In genomic region chr7:109218977-109219271, GRCm38 (mm10) we compare ENCODE assay signal across 18 mouse cellular contexts. TPM values are rescaled to one million over a fixed set of nuclear protein-coding genes. Genes with fewer than 3 reads are reported as not detected.
DNase-seq lines count a peak whose midpoint lies in the region; ATAC-seq lines count a peak whose summit lies in the region.
"Had no signal": no experiment of that assay in that cellular context is flagged by ENCODE, and none has a peak within 500 bp of the region (broad histone marks: within the 10 kb centered on the region; RNA-seq: fewer than 3 reads in every experiment).

No protein-coding gene starts in this region.

- WGBS in midbrain, embryonic 12.5 days = 13% methylated on average over 5 of the region's 5 CpGs
- WGBS in midbrain, embryonic 15.5 days = 10% methylated on average over 5 of the region's 5 CpGs
- WGBS in hindbrain, embryonic 16.5 days = 20% methylated on average over 5 of the region's 5 CpGs

- peaks cover 21% of the 10 kb centered on the region for H3K4me1 ChIP-seq in midbrain, embryonic 12.5 days
- H3K4me1 ChIP-seq in midbrain, embryonic 15.5 days = peaks cover 2% of the 10 kb centered on the region; the same call in 1 of the 2 replicates
- H3K4me1 ChIP-seq in hindbrain, embryonic 16.5 days (ENCODE audit: control insufficient read depth, insufficient read depth, low read depth, low read length) = peaks cover 3% of the 10 kb centered on the region; the same call in 1 of the 2 replicates

- 0 out of 2 replicates have a peak overlapping the region, but pooled peaks have one; percentile 10 for H3K27ac ChIP-seq in midbrain, embryonic 12.5 days (replicated peaks)
- H3K27ac ChIP-seq in midbrain, embryonic 15.5 days = no peak overlapping the region
- H3K27ac ChIP-seq in hindbrain, embryonic 16.5 days (ENCODE audit: low read depth, low read length) = no peak overlapping the region
- H3K27ac ChIP-seq: embryonic facial prominence, embryonic 12.5 days; heart, embryonic 10.5 days had no signal

- peaks cover 14% of the 10 kb centered on the region; the same call in 1 of the 2 replicates for H3K27me3 ChIP-seq in midbrain, embryonic 12.5 days
- no peaks in the 10 kb centered on the region for H3K27me3 ChIP-seq in midbrain, embryonic 15.5 days (replicated peaks)
- peaks cover 3% of the 10 kb centered on the region; the same call in 1 of the 2 replicates for H3K27me3 ChIP-seq in hindbrain, embryonic 16.5 days (replicated peaks; ENCODE audit: control insufficient read depth, insufficient read depth, low read length)
- H3K27me3 ChIP-seq: embryonic facial prominence, embryonic 12.5 days had no signal

- H3K4me2 ChIP-seq in midbrain, embryonic 12.5 days (replicated peaks) = no peak overlapping the region
- no peak overlapping the region for H3K4me2 ChIP-seq in midbrain, embryonic 15.5 days
- H3K4me2 ChIP-seq in hindbrain, embryonic 16.5 days (ENCODE audit: low read length) = no peak overlapping the region
- H3K4me2 ChIP-seq: embryonic facial prominence, embryonic 12.5 days; liver, embryonic 11.5 days had no signal

- no peaks in the 10 kb centered on the region for H3K9me3 ChIP-seq in midbrain, embryonic 12.5 days
- H3K9me3 ChIP-seq in midbrain, embryonic 15.5 days = no peaks in the 10 kb centered on the region
- no peaks in the 10 kb centered on the region for H3K9me3 ChIP-seq in hindbrain, embryonic 16.5 days (ENCODE audit: control insufficient read depth, low read length)
- H3K9me3 ChIP-seq: embryonic facial prominence, embryonic 12.5 days; heart, embryonic 10.5 days had no signal

- no peak overlapping the region for H3K4me3 ChIP-seq in midbrain, embryonic 12.5 days
- H3K4me3 ChIP-seq in midbrain, embryonic 15.5 days = no peak overlapping the region
- H3K4me3 ChIP-seq in hindbrain, embryonic 16.5 days (ENCODE audit: low read length) = no peak overlapping the region
- H3K4me3 ChIP-seq: embryonic facial prominence, embryonic 12.5 days; heart, embryonic 10.5 days had no signal

- peak; percentile 27 for DNase-seq in embryo, embryonic 10 days (ENCODE audit: low spot score)
- DNase-seq in embryo, embryonic 9.5 days (ENCODE audit: extremely low spot score) = no peak
- no peak for DNase-seq in liver
- DNase-seq in layer of hippocampus, adult 8-10 months (ENCODE audit: low spot score in 2 of 2) = no peak
- DNase-seq in gastrocnemius, adult 18-20 months (ENCODE audit: low spot score) = no peak
- DNase-seq: cerebellum, adult 9-11 months; gastrocnemius, postnatal 10 days; heart, postnatal 36 days; kidney, adult 2 months; right cerebral cortex, postnatal 25 days; thymus, adult 2 months had no signal

- peak; percentile 64 for ATAC-seq in midbrain, embryonic 12.5 days (ENCODE audit: low FRiP score, low read depth)
- ATAC-seq in midbrain, embryonic 15.5 days (replicated peaks) = no peak
- 0 out of 2 replicates have a peak, but pooled peaks have one; percentile 19 for ATAC-seq in hindbrain, embryonic 16.5 days
- ATAC-seq: lung, postnatal 0 days had no signal

- H3K36me3 ChIP-seq in midbrain, embryonic 12.5 days = no peaks in the 10 kb centered on the region
- H3K36me3 ChIP-seq in midbrain, embryonic 15.5 days (replicated peaks) = no peaks in the 10 kb centered on the region
- H3K36me3 ChIP-seq in hindbrain, embryonic 16.5 days (ENCODE audit: control insufficient read depth, insufficient read depth, low read length) = no peaks in the 10 kb centered on the region
- H3K36me3 ChIP-seq: embryonic facial prominence, embryonic 12.5 days; heart, embryonic 10.5 days had no signal

- no peak overlapping the region for H3K9ac ChIP-seq in midbrain, embryonic 12.5 days (replicated peaks)
- H3K9ac ChIP-seq in midbrain, embryonic 15.5 days = no peak overlapping the region
- no peak overlapping the region for H3K9ac ChIP-seq in hindbrain, embryonic 16.5 days (ENCODE audit: low read depth, low read length)
- H3K9ac ChIP-seq: embryonic facial prominence, embryonic 12.5 days had no signal

RNA-seq across cellular contexts. Expression of gene Lmo1, which starts 43.9 kb away (rescaled TPM):
- 149 and 177 TPM in 2 replicates for polyA plus RNA-seq in midbrain, embryonic 12.5 days (2016; fragmentation: Nextera tagmentation; extraction: Ambion mirVana)
- 153 and 155 TPM in 2 replicates for polyA plus RNA-seq in midbrain, embryonic 15.5 days (2015; fragmentation: Nextera tagmentation; extraction: Ambion mirVana)
- 35.6 and 48.0 TPM in 2 replicates for polyA plus RNA-seq in hindbrain, embryonic 16.5 days (2015; fragmentation: Nextera tagmentation; extraction: Ambion mirVana)
- total RNA-seq in layer of hippocampus, adult 8-10 months (2022) = 10 to 100 TPM; 45.2 to 56.5 (median 52.2) TPM
- total RNA-seq in gastrocnemius, adult 18-20 months (2021) = 1 to 10 TPM; 1.9 to 2.7 TPM
